Mouse (Mus musculus) gastrocnemius, adult 8-10 months (tissue): ENCODE data around the gene Prr11. TPM values are rescaled to one million over a fixed set of nuclear protein-coding genes. Genes with fewer than 3 reads are reported as not detected.

Experiments used
- DNase-seq, 2 experiments: peaks; one replicate each; pipeline ENCODE4 v3.0.0; 2022; ENCODE audit warnings: low spot score in 2 of 2
- total RNA-seq, 4 experiments: library from RNA; stranded (reverse); gene quantifications; 2 replicates each; pipeline ENCODE4 v1.2.4; 2022

Prr11 gene
- under 1 TPM; 0.10 to 0.15 (median 0.11) TPM for total RNA-seq

- DNase-seq: no peak
Observed at GRCm38 (mm10) chr11:87108409-87108754, at the start of gene Prr11. Gene Prr11, minus strand, starts transcription at chr11:87108708.

GRCm38 (mm10) chr11:87158012-87158411 lies 49.5 kb upstream of the Prr11 start:
- DNase-seq: no peak

- no peak for DNase-seq
Observed at GRCm38 (mm10) chr11:87136233-87136632, 27.7 kb upstream of the Prr11 start.

- DNase-seq: peak; percentile 59 to 84
Observed at GRCm38 (mm10) chr11:87126824-87127816, 18.6 kb upstream of the Prr11 start, which contains the start of gene Trim37. Gene Trim37, plus strand, starts transcription at chr11:87127077.

GRCm38 (mm10) chr11:87126281-87126823 lies 17.8 kb upstream of the Prr11 start:
- DNase-seq: no peak

- DNase-seq: no peak
Observed at GRCm38 (mm10) chr11:87125562-87125961, 17.1 kb upstream of the Prr11 start.

GRCm38 (mm10) chr11:87121864-87122263 lies 13.4 kb upstream of the Prr11 start:
- no peak for DNase-seq

- DNase-seq: no peak
Observed at GRCm38 (mm10) chr11:87110172-87110909, 1.8 kb upstream of the Prr11 start.

- DNase-seq: peak in 1 of 2 experiments; percentile 6
Observed at GRCm38 (mm10) chr11:87109519-87110171, 1.1 kb upstream of the Prr11 start.

GRCm38 (mm10) chr11:87108755-87109518 lies 429 bp upstream of the Prr11 start, which contains the start of gene Ska2:
Gene Ska2, plus strand, starts transcription at chr11:87109234.
- DNase-seq: peak; percentile 94 to 97

GRCm38 (mm10) chr11:87087142-87087541 lies 21.4 kb downstream of the Prr11 start:
- DNase-seq: no peak

GRCm38 (mm10) chr11:87086290-87086984 lies 22.1 kb downstream of the Prr11 start, which contains the start of gene Smg8:
Gene Smg8, minus strand, starts transcription at chr11:87086774.
- DNase-seq: peak; percentile 60 to 70

- no peak for DNase-seq
Observed at GRCm38 (mm10) chr11:87085461-87085860, 23.0 kb downstream of the Prr11 start.

- DNase-seq: no peak
Observed at GRCm38 (mm10) chr11:87083712-87084111, 24.8 kb downstream of the Prr11 start.

- DNase-seq: peak; percentile 53 to 74
Observed at GRCm38 (mm10) chr11:87073866-87074440, 34.6 kb downstream of the Prr11 start, which contains the start of gene Gdpd1. Gene Gdpd1, minus strand, starts transcription at chr11:87074062.

GRCm38 (mm10) chr11:87073343-87073865 lies 35.1 kb downstream of the Prr11 start:
- DNase-seq: peak; percentile 25 to 42

- DNase-seq: no peak
Observed at GRCm38 (mm10) chr11:87062087-87062486, 46.4 kb downstream of the Prr11 start.

GRCm38 (mm10) chr11:87060410-87060809 lies 48.1 kb downstream of the Prr11 start:
- no peak for DNase-seq

GRCm38 (mm10) chr11:87056286-87056685 lies 52.2 kb downstream of the Prr11 start:
- DNase-seq: no peak
